Mouse (Mus musculus): ENCODE data around the gene Hecw2. TPM values are rescaled to one million over a fixed set of nuclear protein-coding genes. Genes with fewer than 3 reads are reported as not detected.

The Hecw2 gene
- polyA plus RNA-seq, 1 experiment, result not detected

DNA sequence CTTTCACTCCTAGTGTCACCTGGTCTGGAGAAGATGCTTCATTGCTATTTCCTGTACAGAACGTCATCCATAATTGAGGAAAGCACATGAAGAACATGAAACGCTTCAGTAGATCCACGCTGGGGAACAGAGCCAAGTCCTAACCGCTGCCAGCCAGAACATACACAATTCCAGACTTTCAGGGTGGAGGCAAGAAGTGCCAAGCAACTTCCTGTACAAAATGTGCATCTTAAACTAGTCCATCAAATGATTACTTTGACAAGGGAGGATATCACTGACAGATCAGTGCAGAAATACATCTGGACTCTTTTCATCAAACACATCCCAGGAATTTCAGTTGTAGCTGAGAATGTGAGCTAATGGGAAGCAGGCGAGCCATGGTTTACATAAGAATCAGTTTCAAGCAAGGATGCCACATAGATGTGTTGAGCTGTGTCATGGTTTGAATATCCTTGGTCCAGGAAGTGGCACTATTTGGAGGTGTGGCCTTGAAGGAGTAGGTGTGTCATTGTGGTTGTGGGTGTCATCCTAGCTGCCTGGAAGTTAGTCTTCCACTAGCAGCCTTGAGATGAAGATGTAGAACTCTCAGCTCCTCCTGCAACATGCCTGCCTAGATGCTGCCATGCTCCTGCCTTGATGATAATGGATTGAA is 224.5 kb downstream of the Hecw2 start:
- no peak for TF ChIP-seq GATA1 (IDR thresholded peaks at IDR 0.05; ENCODE audit: low read length)

DNA sequence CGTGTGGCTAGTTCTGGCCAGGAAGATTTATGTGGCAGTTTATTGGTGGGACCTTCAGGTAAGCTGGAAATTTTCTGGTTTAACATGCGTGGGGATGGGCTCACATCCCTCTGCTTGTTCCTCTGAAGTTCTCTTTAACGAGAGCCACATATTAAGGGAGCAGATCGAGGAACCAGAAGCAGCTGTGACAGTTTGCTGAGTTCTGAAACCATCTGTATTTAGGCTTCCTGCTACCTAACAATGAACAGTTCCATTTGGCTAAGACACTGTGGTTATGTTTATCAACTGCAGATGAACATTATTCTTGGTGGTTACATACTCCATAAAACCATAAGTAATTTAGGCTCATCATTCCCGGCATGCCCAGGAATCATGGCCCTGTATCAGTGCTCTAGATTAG is 242.6 kb downstream of the Hecw2 start:
- TF ChIP-seq GATA1 (IDR thresholded peaks at IDR 0.05; ENCODE audit: low read length), result no peak

DNA sequence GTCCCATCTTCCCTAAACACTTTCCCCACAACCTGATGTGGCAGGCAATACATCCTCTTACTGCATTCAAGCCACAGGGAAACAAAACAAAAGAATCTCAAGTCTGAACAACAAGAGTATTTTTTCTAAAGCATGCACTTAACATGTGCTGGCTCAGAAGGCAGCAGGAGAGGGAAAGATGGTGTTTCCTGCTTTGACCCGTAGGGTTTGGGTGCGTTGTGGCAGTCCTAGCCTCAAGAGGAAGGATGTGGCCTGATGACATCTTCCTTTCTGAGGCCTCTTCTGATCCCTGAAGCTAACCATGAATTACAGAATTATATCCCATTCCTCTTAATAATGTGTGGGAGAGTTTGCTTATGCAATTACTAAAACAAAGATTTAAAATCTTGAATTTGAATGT is 249.2 kb downstream of the Hecw2 start:
- TF ChIP-seq GATA1 (IDR thresholded peaks at IDR 0.05; ENCODE audit: low read length), result no peak

DNA sequence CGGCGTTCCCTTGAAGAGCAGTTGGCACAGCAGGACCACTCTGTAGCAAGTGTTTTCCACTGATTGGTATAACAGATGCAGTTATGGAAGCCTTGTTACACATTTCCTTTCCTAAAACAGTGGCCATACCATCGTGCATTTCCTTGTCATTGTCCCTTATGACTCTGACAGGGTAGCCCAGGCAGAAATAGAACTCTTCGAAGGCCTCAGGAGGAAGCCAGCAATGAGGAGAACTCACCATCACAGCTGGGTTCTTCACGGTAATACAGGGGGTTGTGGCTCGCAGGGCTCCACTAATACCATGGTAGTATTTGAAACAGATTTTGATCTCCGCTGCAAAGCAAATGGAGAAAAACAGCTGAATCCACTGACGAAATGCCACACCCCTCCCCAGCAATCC is 252.5 kb downstream of the Hecw2 start:
- TF ChIP-seq GATA1 (IDR thresholded peaks at IDR 0.05; ENCODE audit: low read length), result no peak

DNA sequence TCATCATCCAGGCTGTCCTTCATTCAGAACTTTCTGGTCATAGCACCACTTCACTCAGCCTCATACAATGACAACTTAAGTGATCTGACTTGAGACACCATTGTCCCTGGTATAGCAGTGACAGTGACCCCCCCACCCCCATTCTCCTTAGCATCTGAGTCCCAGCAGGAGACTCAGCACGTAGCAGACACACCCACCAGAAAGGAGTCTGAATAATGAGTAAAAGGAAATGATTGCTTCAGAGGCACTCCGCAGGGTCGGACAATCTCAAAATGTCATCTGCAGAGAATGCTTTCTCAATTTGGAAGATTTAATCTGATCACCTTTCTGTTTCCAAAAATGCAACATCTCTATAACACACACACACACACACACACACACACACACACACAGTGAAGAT is 253.4 kb downstream of the Hecw2 start:
- no peak for TF ChIP-seq GATA1 (IDR thresholded peaks at IDR 0.05; ENCODE audit: low read length)

DNA sequence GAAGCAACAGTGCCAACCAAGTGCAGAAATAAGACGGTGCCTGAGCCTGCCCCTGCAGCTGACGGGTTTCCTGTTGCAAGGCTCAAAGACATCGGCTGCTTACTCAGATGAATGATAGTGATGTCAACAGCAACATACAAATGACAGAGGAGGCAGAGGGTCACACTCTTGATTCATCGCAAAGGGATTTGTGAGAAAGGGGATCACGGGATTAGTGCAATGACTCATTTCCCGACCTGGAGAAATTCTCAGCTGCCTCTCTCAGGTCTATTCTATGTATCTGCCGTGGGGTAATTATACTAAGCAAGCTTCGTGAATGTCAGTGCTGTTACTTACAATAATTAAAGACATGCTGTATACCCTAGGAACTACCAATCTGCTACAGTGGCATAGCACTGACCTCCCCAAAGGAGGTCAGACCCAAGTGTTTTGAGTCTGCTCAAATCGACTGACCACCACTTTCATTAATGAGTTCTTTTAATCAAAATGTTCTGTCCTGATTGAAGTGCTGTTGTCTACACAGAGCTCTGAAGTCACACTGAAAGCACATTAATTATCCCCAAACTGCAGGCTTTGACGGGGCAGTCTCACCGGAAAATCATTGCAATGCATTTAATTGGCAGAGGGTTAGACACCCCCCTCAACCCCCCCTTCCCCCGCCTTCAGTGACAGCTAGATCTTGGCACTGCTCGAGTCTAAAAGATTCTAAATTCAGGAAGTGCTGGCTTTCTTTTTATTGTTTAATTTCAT is 254.5 kb downstream of the Hecw2 start:
- TF ChIP-seq GATA1 (IDR thresholded peaks at IDR 0.05; ENCODE audit: low read length), result no peak

DNA sequence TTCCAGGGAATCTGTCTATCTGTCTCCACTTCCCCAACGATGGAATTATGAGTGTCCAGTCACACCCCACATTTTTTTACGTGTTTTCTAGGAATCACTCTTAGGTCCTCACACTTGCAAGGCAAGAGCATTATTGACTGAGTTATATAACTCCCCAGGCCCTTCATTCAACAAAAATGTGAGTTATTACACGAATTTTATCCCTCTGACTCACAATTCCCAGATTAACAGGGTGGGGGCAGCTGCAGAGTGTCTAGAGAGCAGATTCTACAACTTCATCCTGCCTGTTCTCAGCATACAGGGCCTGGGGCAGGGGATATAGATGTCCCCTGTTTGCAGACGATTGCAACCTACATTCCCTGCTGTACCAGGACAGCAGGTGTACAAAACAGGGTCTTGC is 255.7 kb downstream of the Hecw2 start:
- TF ChIP-seq GATA1 (IDR thresholded peaks at IDR 0.05; ENCODE audit: low read length), result no peak

DNA sequence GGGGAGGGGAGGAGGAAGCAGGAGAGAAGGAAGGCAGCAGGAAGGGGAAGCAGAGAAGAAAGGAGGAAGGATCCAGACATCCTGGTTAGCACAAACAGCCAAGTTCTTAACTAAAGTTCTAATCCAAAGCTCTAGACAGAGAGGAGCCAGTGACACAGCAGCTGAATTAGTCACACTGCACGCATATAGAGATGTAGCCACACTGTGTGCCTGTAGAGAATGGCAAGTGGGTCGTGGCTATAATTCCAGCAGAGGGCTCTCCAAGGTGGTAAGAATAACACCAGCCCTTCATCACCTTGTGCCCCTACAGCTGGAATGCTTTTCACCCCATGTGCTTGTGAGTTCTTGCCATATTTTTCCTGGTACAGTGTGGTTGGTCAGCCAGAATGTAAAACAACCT is 261.7 kb downstream of the Hecw2 start:
- TF ChIP-seq GATA1 (IDR thresholded peaks at IDR 0.05; ENCODE audit: low read length), result no peak

DNA sequence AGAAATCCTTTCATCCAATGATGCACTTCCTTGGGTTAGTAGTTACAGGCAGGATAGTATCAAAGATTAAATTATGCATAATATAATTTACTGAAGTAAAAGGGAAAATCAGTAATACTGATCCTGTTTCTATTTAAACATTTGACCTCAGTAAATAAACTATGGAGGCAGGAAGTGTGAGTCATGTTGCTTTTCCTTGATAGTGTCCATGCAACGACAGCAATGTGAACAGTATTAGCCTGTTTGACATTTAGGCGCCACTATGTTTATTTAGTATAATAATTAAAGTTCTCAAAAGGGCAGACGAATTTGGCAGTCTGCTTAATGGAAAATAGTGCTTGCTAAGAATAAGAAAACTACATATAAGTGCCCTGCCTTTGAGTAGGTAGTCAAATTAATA is 263.7 kb downstream of the Hecw2 start:
- TF ChIP-seq GATA1 (IDR thresholded peaks at IDR 0.05; ENCODE audit: low read length), result no peak

DNA sequence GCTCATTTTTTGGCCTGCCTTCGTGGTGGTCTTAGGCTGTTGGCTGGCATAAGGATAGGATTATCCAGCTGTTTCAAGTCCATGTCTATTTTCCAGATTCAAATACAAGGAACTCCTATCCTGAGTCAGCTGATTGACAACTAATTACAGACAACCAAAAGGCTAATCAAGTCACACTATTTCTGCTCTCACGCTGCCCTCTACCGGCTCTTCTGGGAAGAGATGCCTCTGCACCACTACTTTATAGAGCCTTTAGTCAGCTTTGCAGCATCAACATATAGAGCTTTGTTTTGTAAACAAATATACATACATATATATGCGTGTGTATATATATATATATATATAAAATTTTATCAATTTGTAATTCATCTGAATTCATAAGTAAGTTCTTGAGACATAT is 267.4 kb downstream of the Hecw2 start:
- no peak for TF ChIP-seq GATA1 (IDR thresholded peaks at IDR 0.05; ENCODE audit: low read length)

DNA sequence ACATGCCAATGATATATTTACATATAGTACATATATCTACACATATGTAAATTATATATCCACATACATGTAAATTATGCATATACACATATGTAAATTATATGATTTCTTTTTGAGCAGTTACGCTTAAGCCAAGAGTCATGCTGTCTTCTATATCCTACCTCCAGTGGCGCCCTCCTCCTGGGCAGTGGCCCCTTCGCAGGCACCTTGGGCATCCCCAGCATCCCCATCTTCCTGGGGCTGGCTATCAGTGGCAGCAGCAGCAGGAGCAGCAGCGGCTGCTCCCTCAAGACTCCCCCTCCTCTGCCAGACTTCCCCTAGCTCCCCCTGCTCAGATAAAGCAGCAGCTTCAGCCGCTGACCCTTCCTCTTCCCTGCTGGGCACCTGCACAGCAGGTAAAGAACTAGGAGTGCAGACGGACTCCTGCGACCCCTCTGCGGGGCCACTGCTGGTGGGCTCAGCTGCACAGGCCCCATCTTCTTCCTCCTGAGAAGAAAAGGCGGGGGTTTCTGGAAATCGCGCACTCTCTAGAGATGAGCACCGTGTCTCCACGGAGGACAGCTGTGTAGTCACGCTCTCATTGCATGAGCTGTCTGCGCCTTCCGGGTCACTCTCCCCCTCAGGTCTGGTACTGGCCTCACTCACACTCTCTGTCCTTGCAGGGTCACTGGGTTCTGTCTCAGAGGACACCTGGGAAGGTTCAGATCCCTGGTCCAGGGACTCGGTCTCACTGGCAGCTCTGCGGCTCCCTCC is 269.6 kb downstream of the Hecw2 start:
- no peak for TF ChIP-seq GATA1 (IDR thresholded peaks at IDR 0.05; ENCODE audit: low read length)

DNA sequence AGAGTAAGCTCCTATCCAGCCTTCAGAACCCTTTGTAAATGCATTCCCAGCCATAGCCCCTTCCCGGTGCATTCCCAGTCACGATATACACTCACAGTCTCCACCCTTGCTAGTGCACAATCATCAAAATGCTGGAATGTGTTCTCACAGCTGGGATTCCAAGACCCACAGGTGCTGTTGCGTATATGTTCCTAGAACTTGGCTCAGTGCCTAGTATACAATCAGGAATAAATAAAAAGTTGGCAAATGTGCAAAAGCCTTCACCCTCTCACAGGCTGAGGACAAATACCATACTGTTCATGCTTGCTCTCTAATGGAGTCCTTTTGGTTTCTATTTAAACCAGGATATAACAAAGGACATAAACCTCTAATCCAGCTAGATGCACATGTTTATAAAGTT is 283.1 kb downstream of the Hecw2 start:
- no peak for TF ChIP-seq GATA1 (IDR thresholded peaks at IDR 0.05; ENCODE audit: low read length)

DNA sequence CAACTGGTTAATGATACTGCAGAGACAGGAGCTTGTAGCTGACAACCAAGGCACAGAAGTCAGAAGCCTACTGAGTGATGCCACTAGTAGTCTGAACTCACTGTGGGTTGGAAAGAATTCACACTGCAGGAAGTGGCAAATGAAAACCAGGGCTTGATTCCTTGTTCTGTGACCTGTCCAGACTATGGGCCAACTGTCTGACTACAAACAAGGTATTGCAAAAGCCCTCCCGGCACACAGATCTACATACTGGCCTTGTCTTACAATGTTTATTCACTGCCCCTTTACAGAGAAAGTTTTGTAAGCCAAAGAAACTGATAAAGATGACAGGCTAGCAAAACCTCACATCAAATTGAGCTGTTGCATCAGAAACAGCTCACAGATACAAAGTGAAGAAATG is 284.7 kb downstream of the Hecw2 start:
- TF ChIP-seq GATA1 (IDR thresholded peaks at IDR 0.05; ENCODE audit: low read length), result no peak

DNA sequence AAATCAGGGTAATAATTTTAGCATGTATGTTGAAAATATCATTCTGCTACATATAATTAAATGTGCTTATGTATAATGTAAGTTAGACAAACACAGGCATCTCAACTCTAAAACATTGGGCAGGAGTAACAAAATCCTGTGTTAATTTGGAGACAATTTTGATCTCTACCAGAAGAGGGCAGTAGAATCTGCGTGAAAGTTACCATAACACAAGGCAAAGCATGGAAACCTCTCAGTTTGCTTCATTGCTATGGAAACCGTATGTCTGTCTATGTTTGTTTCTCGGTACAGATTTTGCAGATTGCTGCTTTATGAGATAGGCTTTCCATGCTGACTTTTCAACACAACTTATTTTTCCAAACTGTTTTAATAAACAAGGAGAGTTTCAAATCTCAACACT is 285.9 kb downstream of the Hecw2 start:
- no peak for TF ChIP-seq GATA1 (IDR thresholded peaks at IDR 0.05; ENCODE audit: low read length)

DNA sequence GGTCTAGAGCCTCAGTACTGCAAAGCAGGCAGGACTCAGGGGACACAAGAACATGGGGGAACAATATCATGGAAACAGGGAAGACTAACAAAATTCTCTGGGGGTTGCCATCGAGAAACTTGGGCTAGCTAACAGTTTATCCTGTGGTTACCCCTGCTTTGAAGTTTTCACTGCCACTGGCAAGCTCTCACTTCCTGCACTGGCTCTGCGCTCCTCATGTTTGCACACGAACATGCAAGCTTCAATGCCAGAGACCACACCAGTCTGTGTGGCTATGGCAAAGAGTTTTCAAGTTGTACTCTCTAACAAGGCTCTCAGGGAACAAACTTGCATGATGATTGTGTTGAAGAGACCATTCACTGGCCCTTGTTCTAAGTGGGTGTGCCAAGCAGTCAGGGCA is 288.8 kb downstream of the Hecw2 start:
- no peak for TF ChIP-seq GATA1 (IDR thresholded peaks at IDR 0.05; ENCODE audit: low read length)

DNA sequence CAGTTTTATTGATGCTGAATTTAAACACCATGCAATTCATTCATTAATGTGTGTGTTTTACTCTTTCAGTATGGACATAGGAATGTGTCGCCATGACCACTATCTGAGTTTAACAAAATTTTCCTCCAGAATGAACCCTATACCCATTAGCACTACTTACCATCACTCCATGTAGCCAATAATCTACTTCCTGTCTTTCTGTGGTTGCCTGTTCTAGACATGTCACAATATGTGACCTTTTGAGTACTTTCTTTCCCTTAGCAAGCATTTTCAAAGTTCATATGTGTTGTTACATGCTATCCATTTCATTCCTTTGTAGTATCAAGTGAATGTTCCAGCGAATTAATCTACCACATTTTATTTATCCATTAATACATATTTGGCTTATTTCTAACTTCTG is 294.6 kb downstream of the Hecw2 start:
- no peak for TF ChIP-seq GATA1 (IDR thresholded peaks at IDR 0.05; ENCODE audit: low read length)

DNA sequence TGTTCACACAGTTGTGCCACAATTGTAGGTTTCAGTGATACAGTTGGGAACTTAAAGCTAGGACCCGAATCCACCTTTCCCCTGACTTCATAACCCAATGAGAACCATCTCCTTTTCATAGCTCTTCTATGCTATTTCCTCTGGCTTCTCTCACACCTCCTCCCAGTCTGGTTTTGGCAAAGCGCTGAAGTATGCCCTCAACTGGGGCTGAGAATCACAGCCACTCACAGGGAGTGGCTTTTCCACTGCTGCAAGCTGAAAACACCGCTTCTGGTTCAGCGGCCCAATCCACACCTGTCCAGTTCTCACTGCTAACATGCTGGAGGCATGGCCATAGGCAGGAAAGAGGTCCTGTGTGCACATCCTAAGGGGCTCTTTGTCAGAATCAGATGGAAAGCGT is 300.7 kb downstream of the Hecw2 start:
- no peak for TF ChIP-seq GATA1 (IDR thresholded peaks at IDR 0.05; ENCODE audit: low read length)
